Mouse (Mus musculus): ENCODE results near the gene Git2. TPM values are rescaled to one million over a fixed set of nuclear protein-coding genes. Genes with fewer than 3 reads are reported as not detected.
A peak's percentile ranks its signal among the peaks of the same experiment; 100 is the strongest.

Git2 gene
- polyA plus RNA-seq, 1 experiment from 2014 or later = 39.3 TPM

DNA sequence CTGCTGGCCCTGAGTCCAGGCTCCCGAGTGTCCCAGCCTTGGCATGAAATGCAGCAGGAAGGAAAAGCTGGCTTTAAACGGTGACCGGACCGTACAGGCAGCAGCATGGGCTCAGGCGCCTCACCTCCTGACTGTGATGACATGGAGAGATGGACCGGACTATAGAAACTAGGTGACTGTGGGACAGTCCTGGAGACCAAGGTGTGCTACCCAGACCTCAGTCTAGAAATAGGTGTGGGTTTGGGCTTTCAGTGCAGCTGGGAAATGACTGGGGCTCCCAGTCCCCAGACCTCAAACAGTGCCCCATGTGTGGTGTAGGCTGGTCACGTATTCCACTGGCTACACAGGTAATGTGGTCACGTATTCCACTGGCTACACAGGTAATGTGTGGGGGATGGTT lies 31.3 kb upstream of the Git2 start:
- no peaks in the 10 kb centered on the region for H3K9me3 ChIP-seq
- 87% methylated on average over 8 of the region's 8 CpGs for WGBS
- no peak for DNase-seq (ENCODE audit: low spot score)
- no peak overlapping the region for H3K4me3 ChIP-seq
- no peaks in the 10 kb centered on the region for H3K27me3 ChIP-seq (ENCODE audit: insufficient read depth, poor library complexity, severe bottlenecking)
- no peak overlapping the region for H3K27ac ChIP-seq
- peaks cover 98% of the 10 kb centered on the region for H3K36me3 ChIP-seq
- peaks cover 20% of the 10 kb centered on the region for H3K4me1 ChIP-seq (replicated peaks)

- WGBS = 84% methylated on average over 15 of the region's 15 CpGs
- Histone ChIP-seq H3K27me3 (ENCODE audit: insufficient read depth, poor library complexity, severe bottlenecking) (no peaks in the 10 kb centered on the region), H3K27ac (no peak overlapping the region), H3K4me1 (replicated peaks) (peaks cover 27% of the 10 kb centered on the region), H3K36me3 (peaks cover 98% of the 10 kb centered on the region), H3K9me3 (no peaks in the 10 kb centered on the region), H3K4me3 (no peak overlapping the region)
- no peak for DNase-seq (ENCODE audit: low spot score)
Observed at GRCm38 (mm10) chr5:114805436-114806350, 30.4 kb upstream of the Git2 start.

DNA sequence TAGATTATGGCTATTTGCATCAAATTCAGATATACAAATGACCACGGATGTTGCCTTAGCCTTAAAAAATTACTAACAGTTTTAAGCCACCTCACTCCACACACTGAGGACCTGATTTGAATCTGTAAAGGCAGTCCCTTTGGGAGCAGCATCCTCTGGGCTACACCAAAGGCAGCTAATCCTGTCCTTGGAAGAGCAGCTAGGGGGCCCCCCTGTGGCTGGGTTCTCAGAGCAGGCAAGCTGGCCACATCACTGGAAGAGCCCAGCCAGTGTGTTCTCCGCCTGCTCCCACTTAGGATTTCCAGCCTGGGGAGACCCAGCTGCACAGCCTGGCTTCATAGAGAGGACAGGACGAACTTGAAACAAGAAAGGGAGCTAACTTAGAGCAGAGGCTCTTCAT lies 29.6 kb upstream of the Git2 start:
- 41% methylated on average over 3 of the region's 3 CpGs for WGBS
- Histone ChIP-seq H3K27me3 (ENCODE audit: insufficient read depth, poor library complexity, severe bottlenecking) (no peaks in the 10 kb centered on the region), H3K4me1 (replicated peaks) (peaks cover 27% of the 10 kb centered on the region), H3K36me3 (peaks cover 100% of the 10 kb centered on the region), H3K9me3 (no peaks in the 10 kb centered on the region), H3K4me3 (no peak overlapping the region), H3K27ac (no peak overlapping the region)
- DNase-seq (ENCODE audit: low spot score) = no peak

GRCm38 (mm10) chr5:114804335-114804734 lies 29.0 kb upstream of the Git2 start:
- Histone ChIP-seq H3K36me3 (peaks cover 100% of the 10 kb centered on the region), H3K27me3 (ENCODE audit: insufficient read depth, poor library complexity, severe bottlenecking) (no peaks in the 10 kb centered on the region), H3K4me1 (replicated peaks) (peaks cover 21% of the 10 kb centered on the region), H3K9me3 (no peaks in the 10 kb centered on the region), H3K4me3 (no peak overlapping the region), H3K27ac (no peak overlapping the region)
- 84% methylated on average over 13 of the region's 13 CpGs for WGBS
- no peak for DNase-seq (ENCODE audit: low spot score)

- Histone ChIP-seq H3K4me1 (replicated peaks) (peaks cover 18% of the 10 kb centered on the region), H3K4me3 (no peak overlapping the region), H3K9me3 (no peaks in the 10 kb centered on the region), H3K27ac (no peak overlapping the region), H3K36me3 (peaks cover 100% of the 10 kb centered on the region), H3K27me3 (ENCODE audit: insufficient read depth, poor library complexity, severe bottlenecking) (no peaks in the 10 kb centered on the region)
- DNase-seq (ENCODE audit: low spot score) = no peak
- 91% methylated on average over 13 of the region's 13 CpGs for WGBS
Observed at GRCm38 (mm10) chr5:114803231-114803630, 27.9 kb upstream of the Git2 start.

DNA sequence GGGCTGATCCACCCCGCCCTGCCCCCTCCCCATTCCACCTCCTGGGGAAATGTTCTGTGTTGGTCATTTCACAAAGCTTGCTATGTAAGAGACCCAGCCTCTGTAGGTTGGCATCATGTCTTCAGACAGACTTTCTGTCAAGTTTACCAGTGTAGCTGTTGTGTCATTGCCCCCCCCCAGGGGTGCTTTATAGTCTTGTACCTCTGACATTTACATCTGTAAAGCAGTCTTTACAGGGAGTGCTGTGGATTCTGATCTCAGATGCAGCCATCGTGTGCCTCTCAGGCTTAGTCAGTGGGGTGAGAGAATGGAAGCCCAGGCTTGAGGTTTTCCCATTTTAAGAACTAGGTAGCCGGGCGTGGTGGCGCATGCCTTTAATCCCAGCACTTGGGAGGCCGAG lies 26.5 kb upstream of the Git2 start:
- 85% methylated on average over 6 of the region's 6 CpGs for WGBS
- Histone ChIP-seq H3K27ac (peak overlapping the region; percentile 62), H3K9me3 (no peaks in the 10 kb centered on the region), H3K27me3 (ENCODE audit: insufficient read depth, poor library complexity, severe bottlenecking) (no peaks in the 10 kb centered on the region), H3K36me3 (peaks cover 98% of the 10 kb centered on the region), H3K4me3 (no peak overlapping the region), H3K4me1 (replicated peaks) (peaks cover 22% of the 10 kb centered on the region)
- no peak for DNase-seq (ENCODE audit: low spot score)

- no peaks in the 10 kb centered on the region for H3K27me3 ChIP-seq (ENCODE audit: insufficient read depth, poor library complexity, severe bottlenecking)
- WGBS = 17% methylated on average over 8 of the region's 8 CpGs
- H3K36me3 ChIP-seq = peaks cover 90% of the 10 kb centered on the region
Observed at GRCm38 (mm10) chr5:114801049-114801448, 25.7 kb upstream of the Git2 start.

DNA sequence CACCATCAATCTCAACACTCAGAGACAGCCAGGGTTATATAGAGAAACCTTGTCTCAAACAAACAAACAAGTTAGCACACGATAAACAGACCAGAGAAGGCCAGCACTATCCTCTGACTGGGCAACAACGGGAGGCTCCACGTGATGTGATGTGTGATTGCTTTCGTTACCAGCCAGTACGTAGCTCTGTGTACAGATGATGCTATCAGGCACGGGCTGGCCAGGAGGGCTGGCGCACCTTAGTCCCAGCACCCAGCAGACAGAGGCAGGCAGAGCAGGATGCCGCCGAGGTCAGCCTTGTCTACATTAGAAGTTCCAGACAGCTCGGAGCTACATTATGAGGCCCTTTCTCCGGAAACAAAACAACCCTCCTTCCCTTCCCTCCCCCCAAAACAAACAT lies 24.5 kb upstream of the Git2 start:
- H3K36me3 ChIP-seq = peaks cover 78% of the 10 kb centered on the region
- H3K9me3 ChIP-seq = no peaks in the 10 kb centered on the region
- WGBS = 88% methylated on average over 11 of the region's 11 CpGs
- no peak for DNase-seq (ENCODE audit: low spot score)
- H3K4me1 ChIP-seq (replicated peaks) = peaks cover 39% of the 10 kb centered on the region
- no peak overlapping the region for H3K27ac ChIP-seq
- no peak overlapping the region for H3K4me3 ChIP-seq
- H3K27me3 ChIP-seq (ENCODE audit: insufficient read depth, poor library complexity, severe bottlenecking) = 0 out of 2 replicates have a peak, but pooled peaks cover 3% of the 10 kb centered on the region

More at GRCm38 (mm10) chr5:114801049-114801448, 25.7 kb upstream of the Git2 start:
- Histone ChIP-seq H3K27ac (peak overlapping the region; percentile 62; the same call in 1 of the 2 replicates), H3K4me3 (no peak overlapping the region), H3K4me1 (replicated peaks) (peaks cover 30% of the 10 kb centered on the region), H3K9me3 (no peaks in the 10 kb centered on the region)
- DNase-seq (ENCODE audit: low spot score) = peak; percentile 46

DNA sequence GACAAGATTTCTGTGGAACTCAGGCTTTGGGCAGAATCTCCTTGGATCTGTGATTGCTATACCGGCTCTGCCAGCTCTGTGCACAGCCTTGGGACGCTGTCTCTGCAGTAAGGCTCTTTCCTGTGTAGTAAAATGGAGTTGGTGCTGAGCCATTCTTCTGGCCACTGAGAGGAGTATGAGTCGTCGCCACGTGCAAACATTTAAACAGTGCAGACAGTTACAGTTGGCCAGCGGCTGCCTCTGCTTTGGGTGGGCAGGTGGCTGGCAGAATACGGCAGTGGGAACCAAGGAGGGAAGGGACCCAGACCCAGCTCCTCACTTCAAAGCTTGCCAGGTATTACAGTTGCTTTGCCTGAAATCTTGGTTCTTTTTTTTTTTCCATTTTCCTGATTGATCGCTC lies 21.9 kb upstream of the Git2 start:
- peak overlapping the region; percentile 85; the same call in 1 of the 2 replicates for H3K27ac ChIP-seq
- H3K9me3 ChIP-seq = no peaks in the 10 kb centered on the region
- peaks cover 70% of the 10 kb centered on the region for H3K36me3 ChIP-seq
- 92% methylated on average over 8 of the region's 8 CpGs for WGBS
- H3K4me1 ChIP-seq (replicated peaks) = peaks cover 57% of the 10 kb centered on the region
- H3K27me3 ChIP-seq (ENCODE audit: insufficient read depth, poor library complexity, severe bottlenecking) = 0 out of 2 replicates have a peak, but pooled peaks cover 3% of the 10 kb centered on the region
- no peak overlapping the region; the same call in 1 of the 2 replicates for H3K4me3 ChIP-seq
- no peak for DNase-seq (ENCODE audit: low spot score)

GRCm38 (mm10) chr5:114796299-114797012 lies 21.1 kb upstream of the Git2 start:
- Histone ChIP-seq H3K36me3 (peaks cover 70% of the 10 kb centered on the region), H3K4me1 (replicated peaks) (peaks cover 52% of the 10 kb centered on the region), H3K27ac (peak overlapping the region; percentile 85), H3K4me3 (peak overlapping the region; percentile 52), H3K27me3 (ENCODE audit: insufficient read depth, poor library complexity, severe bottlenecking) (0 out of 2 replicates have a peak, but pooled peaks cover 3% of the 10 kb centered on the region), H3K9me3 (no peaks in the 10 kb centered on the region)
- WGBS = 3% methylated on average over 40 of the region's 40 CpGs
- peak; percentile 54 for DNase-seq (ENCODE audit: low spot score)

GRCm38 (mm10) chr5:114795653-114796052 lies 20.3 kb upstream of the Git2 start:
- no peaks in the 10 kb centered on the region for H3K9me3 ChIP-seq
- H3K27ac ChIP-seq = peak overlapping the region; percentile 77
- H3K27me3 ChIP-seq (ENCODE audit: insufficient read depth, poor library complexity, severe bottlenecking) = 0 out of 2 replicates have a peak, but pooled peaks cover 3% of the 10 kb centered on the region
- peak overlapping the region; percentile 16 for H3K4me3 ChIP-seq
- peaks cover 45% of the 10 kb centered on the region for H3K4me1 ChIP-seq (replicated peaks)
- H3K36me3 ChIP-seq = peaks cover 70% of the 10 kb centered on the region
- WGBS = 53% methylated on average over 9 of the region's 9 CpGs
- DNase-seq (ENCODE audit: low spot score) = no peak

GRCm38 (mm10) chr5:114795231-114795630 lies 19.9 kb upstream of the Git2 start:
- Histone ChIP-seq H3K4me3 (peak overlapping the region; percentile 16; the same call in 1 of the 2 replicates), H3K27me3 (ENCODE audit: insufficient read depth, poor library complexity, severe bottlenecking) (0 out of 2 replicates have a peak, but pooled peaks cover 3% of the 10 kb centered on the region), H3K36me3 (peaks cover 70% of the 10 kb centered on the region), H3K4me1 (replicated peaks) (peaks cover 45% of the 10 kb centered on the region), H3K27ac (peak overlapping the region; percentile 77), H3K9me3 (no peaks in the 10 kb centered on the region)
- 30% methylated on average over 9 of the region's 9 CpGs for WGBS
- DNase-seq (ENCODE audit: low spot score) = peak; percentile 54
